Mouse (Mus musculus): ENCODE measurements around the gene Snapc3. TPM values are rescaled to one million over a fixed set of nuclear protein-coding genes. Genes with fewer than 3 reads are reported as not detected.
A peak's percentile ranks its signal among the peaks of the same experiment; 100 is the strongest.
"Not testable (repeated sequence)": the region's sequence is repeated elsewhere in the genome, so short reads cannot be mapped to it uniquely, and the experiment has no call there.

Snapc3 gene
- polyA plus RNA-seq, 1 experiment from 2014 or later = 37.7 TPM

- Histone ChIP-seq H3K4me3 (ENCODE audit: low read depth, low read length) (no peak overlapping the region), H3K4me2 (no peak overlapping the region), H3K4me1 (ENCODE audit: control insufficient read depth, insufficient read depth, low read length) (peaks cover 6% of the 10 kb centered on the region; the same call in 1 of the 2 replicates), H3K27ac (ENCODE audit: low read depth, low read length) (no peak overlapping the region), H3K27me3 (ENCODE audit: control insufficient read depth, insufficient read depth, low read length) (no peaks in the 10 kb centered on the region), H3K9ac (ENCODE audit: low read depth, low read length) (no peak overlapping the region), H3K9me3 (replicated peaks; ENCODE audit: control insufficient read depth, low read length) (no peaks in the 10 kb centered on the region), H3K36me3 (ENCODE audit: control insufficient read depth, insufficient read depth, low read length) (0 out of 2 replicates have a peak, but pooled peaks cover 2% of the 10 kb centered on the region)
- ATAC-seq (replicated peaks; ENCODE audit: insufficient number of reproducible peaks, low FRiP score, low TSS enrichment) = no peak
- WGBS (ENCODE audit: insufficient replicate concordance) = 37% methylated on average over 5 of the region's 5 CpGs
Observed at GRCm38 (mm10) chr4:83489121-83489520, 71.6 kb downstream of the Snapc3 start.

- no peak overlapping the region for H3K27ac ChIP-seq (ENCODE audit: low read depth, low read length)
- H3K9ac ChIP-seq (ENCODE audit: low read depth, low read length) = no peak overlapping the region
- WGBS (ENCODE audit: insufficient replicate concordance) = 82% methylated on average over 1 of the region's 1 CpGs
- H3K4me1 ChIP-seq (ENCODE audit: control insufficient read depth, insufficient read depth, low read length) = no peaks in the 10 kb centered on the region
- H3K4me3 ChIP-seq (ENCODE audit: low read depth, low read length) = no peak overlapping the region
- H3K27me3 ChIP-seq (ENCODE audit: control insufficient read depth, insufficient read depth, low read length) = no peaks in the 10 kb centered on the region
- no peak overlapping the region for H3K4me2 ChIP-seq
- H3K36me3 ChIP-seq (ENCODE audit: control insufficient read depth, insufficient read depth, low read length) = no peaks in the 10 kb centered on the region
- no peaks in the 10 kb centered on the region for H3K9me3 ChIP-seq (replicated peaks; ENCODE audit: control insufficient read depth, low read length)
- no peak for ATAC-seq (replicated peaks; ENCODE audit: insufficient number of reproducible peaks, low FRiP score, low TSS enrichment)
Observed at GRCm38 (mm10) chr4:83493112-83493511, 75.6 kb downstream of the Snapc3 start.

GRCm38 (mm10) chr4:83497013-83497412, 79.5 kb downstream of the Snapc3 start:
- ATAC-seq (replicated peaks; ENCODE audit: insufficient number of reproducible peaks, low FRiP score, low TSS enrichment); H3K9me3 ChIP-seq (replicated peaks; ENCODE audit: control insufficient read depth, low read length); H3K9ac ChIP-seq (ENCODE audit: low read depth, low read length); H3K27me3 ChIP-seq (ENCODE audit: control insufficient read depth, insufficient read depth, low read length); H3K4me3 ChIP-seq (ENCODE audit: low read depth, low read length); H3K36me3 ChIP-seq (ENCODE audit: control insufficient read depth, insufficient read depth, low read length); H3K4me1 ChIP-seq (ENCODE audit: control insufficient read depth, insufficient read depth, low read length); H3K4me2 ChIP-seq; H3K27ac ChIP-seq (ENCODE audit: low read depth, low read length): not testable (repeated sequence)
- WGBS (ENCODE audit: insufficient replicate concordance) = 82% methylated on average over 5 of the region's 5 CpGs

- Histone ChIP-seq H3K9me3 (replicated peaks; ENCODE audit: control insufficient read depth, low read length) (no peaks in the 10 kb centered on the region), H3K4me1 (ENCODE audit: control insufficient read depth, insufficient read depth, low read length) (no peaks in the 10 kb centered on the region), H3K27me3 (ENCODE audit: control insufficient read depth, insufficient read depth, low read length) (no peaks in the 10 kb centered on the region), H3K27ac (ENCODE audit: low read depth, low read length) (no peak overlapping the region), H3K4me3 (ENCODE audit: low read depth, low read length) (peak overlapping the region; percentile 26), H3K36me3 (ENCODE audit: control insufficient read depth, insufficient read depth, low read length) (no peaks in the 10 kb centered on the region), H3K4me2 (peak overlapping the region; percentile 60), H3K9ac (ENCODE audit: low read depth, low read length) (no peak overlapping the region)
- WGBS (ENCODE audit: insufficient replicate concordance) = 10% methylated on average over 22 of the region's 22 CpGs
- ATAC-seq (replicated peaks; ENCODE audit: insufficient number of reproducible peaks, low FRiP score, low TSS enrichment) = no peak
Observed at GRCm38 (mm10) chr4:83500154-83501036, 82.9 kb downstream of the Snapc3 start.

GRCm38 (mm10) chr4:83501037-83501430, 83.5 kb downstream of the Snapc3 start:
- WGBS (ENCODE audit: insufficient replicate concordance) = 31% methylated on average over 7 of the region's 7 CpGs

GRCm38 (mm10) chr4:83509600-83509999, 92.1 kb downstream of the Snapc3 start:
- H3K9me3 ChIP-seq (replicated peaks; ENCODE audit: control insufficient read depth, low read length) = no peaks in the 10 kb centered on the region
- H3K36me3 ChIP-seq (ENCODE audit: control insufficient read depth, insufficient read depth, low read length) = no peaks in the 10 kb centered on the region
- no peak overlapping the region for H3K27ac ChIP-seq (ENCODE audit: low read depth, low read length)
- H3K4me2 ChIP-seq = no peak overlapping the region
- no peak overlapping the region for H3K4me3 ChIP-seq (ENCODE audit: low read depth, low read length)
- no peaks in the 10 kb centered on the region for H3K27me3 ChIP-seq (ENCODE audit: control insufficient read depth, insufficient read depth, low read length)
- no peak overlapping the region for H3K9ac ChIP-seq (ENCODE audit: low read depth, low read length)
- no peaks in the 10 kb centered on the region for H3K4me1 ChIP-seq (ENCODE audit: control insufficient read depth, insufficient read depth, low read length)
- WGBS (ENCODE audit: insufficient replicate concordance) = 41% methylated on average over 2 of the region's 2 CpGs
- no peak for ATAC-seq (replicated peaks; ENCODE audit: insufficient number of reproducible peaks, low FRiP score, low TSS enrichment)

More at GRCm38 (mm10) chr4:83501037-83501430, 83.5 kb downstream of the Snapc3 start:
- H3K4me2 ChIP-seq = peak overlapping the region; percentile 60
- no peak overlapping the region for H3K9ac ChIP-seq (ENCODE audit: low read depth, low read length)
- H3K4me3 ChIP-seq (ENCODE audit: low read depth, low read length) = peak overlapping the region; percentile 26; the same call in 1 of the 2 replicates
- no peak for ATAC-seq (replicated peaks; ENCODE audit: insufficient number of reproducible peaks, low FRiP score, low TSS enrichment)
- H3K4me1 ChIP-seq (ENCODE audit: control insufficient read depth, insufficient read depth, low read length) = no peaks in the 10 kb centered on the region
- H3K9me3 ChIP-seq (replicated peaks; ENCODE audit: control insufficient read depth, low read length) = no peaks in the 10 kb centered on the region
- no peaks in the 10 kb centered on the region for H3K36me3 ChIP-seq (ENCODE audit: control insufficient read depth, insufficient read depth, low read length)
- H3K27ac ChIP-seq (ENCODE audit: low read depth, low read length) = no peak overlapping the region
- no peaks in the 10 kb centered on the region for H3K27me3 ChIP-seq (ENCODE audit: control insufficient read depth, insufficient read depth, low read length)

GRCm38 (mm10) chr4:83511083-83511482, 93.6 kb downstream of the Snapc3 start:
- Histone ChIP-seq H3K4me2 (no peak overlapping the region), H3K27me3 (ENCODE audit: control insufficient read depth, insufficient read depth, low read length) (no peaks in the 10 kb centered on the region), H3K27ac (ENCODE audit: low read depth, low read length) (no peak overlapping the region), H3K9ac (ENCODE audit: low read depth, low read length) (no peak overlapping the region), H3K36me3 (ENCODE audit: control insufficient read depth, insufficient read depth, low read length) (no peaks in the 10 kb centered on the region), H3K4me1 (ENCODE audit: control insufficient read depth, insufficient read depth, low read length) (no peaks in the 10 kb centered on the region), H3K4me3 (ENCODE audit: low read depth, low read length) (no peak overlapping the region), H3K9me3 (replicated peaks; ENCODE audit: control insufficient read depth, low read length) (no peaks in the 10 kb centered on the region)
- no peak for ATAC-seq (replicated peaks; ENCODE audit: insufficient number of reproducible peaks, low FRiP score, low TSS enrichment)
- WGBS (ENCODE audit: insufficient replicate concordance) = 51% methylated on average over 8 of the region's 8 CpGs

GRCm38 (mm10) chr4:83512217-83512616, 94.7 kb downstream of the Snapc3 start:
- Histone ChIP-seq H3K4me2 (no peak overlapping the region), H3K4me1 (ENCODE audit: control insufficient read depth, insufficient read depth, low read length) (no peaks in the 10 kb centered on the region), H3K4me3 (ENCODE audit: low read depth, low read length) (no peak overlapping the region), H3K36me3 (ENCODE audit: control insufficient read depth, insufficient read depth, low read length) (no peaks in the 10 kb centered on the region), H3K27ac (ENCODE audit: low read depth, low read length) (no peak overlapping the region), H3K9ac (ENCODE audit: low read depth, low read length) (no peak overlapping the region), H3K9me3 (replicated peaks; ENCODE audit: control insufficient read depth, low read length) (no peaks in the 10 kb centered on the region), H3K27me3 (ENCODE audit: control insufficient read depth, insufficient read depth, low read length) (no peaks in the 10 kb centered on the region)
- WGBS (ENCODE audit: insufficient replicate concordance) = 90% methylated on average over 3 of the region's 3 CpGs
- no peak for ATAC-seq (replicated peaks; ENCODE audit: insufficient number of reproducible peaks, low FRiP score, low TSS enrichment)

- H3K4me2 ChIP-seq = no peak overlapping the region
- ATAC-seq (replicated peaks; ENCODE audit: insufficient number of reproducible peaks, low FRiP score, low TSS enrichment) = no peak
- H3K27me3 ChIP-seq (ENCODE audit: control insufficient read depth, insufficient read depth, low read length) = no peaks in the 10 kb centered on the region
- H3K27ac ChIP-seq (ENCODE audit: low read depth, low read length) = no peak overlapping the region
- 50% methylated on average over 2 of the region's 2 CpGs for WGBS (ENCODE audit: insufficient replicate concordance)
- no peaks in the 10 kb centered on the region for H3K4me1 ChIP-seq (ENCODE audit: control insufficient read depth, insufficient read depth, low read length)
- no peaks in the 10 kb centered on the region for H3K9me3 ChIP-seq (replicated peaks; ENCODE audit: control insufficient read depth, low read length)
- no peaks in the 10 kb centered on the region for H3K36me3 ChIP-seq (ENCODE audit: control insufficient read depth, insufficient read depth, low read length)
- H3K9ac ChIP-seq (ENCODE audit: low read depth, low read length) = no peak overlapping the region
- no peak overlapping the region for H3K4me3 ChIP-seq (ENCODE audit: low read depth, low read length)
Observed at GRCm38 (mm10) chr4:83512644-83513043, 95.1 kb downstream of the Snapc3 start.
